Comparison of ENCODE assay signal across 8 mouse cellular contexts in the genomic region with DNA sequence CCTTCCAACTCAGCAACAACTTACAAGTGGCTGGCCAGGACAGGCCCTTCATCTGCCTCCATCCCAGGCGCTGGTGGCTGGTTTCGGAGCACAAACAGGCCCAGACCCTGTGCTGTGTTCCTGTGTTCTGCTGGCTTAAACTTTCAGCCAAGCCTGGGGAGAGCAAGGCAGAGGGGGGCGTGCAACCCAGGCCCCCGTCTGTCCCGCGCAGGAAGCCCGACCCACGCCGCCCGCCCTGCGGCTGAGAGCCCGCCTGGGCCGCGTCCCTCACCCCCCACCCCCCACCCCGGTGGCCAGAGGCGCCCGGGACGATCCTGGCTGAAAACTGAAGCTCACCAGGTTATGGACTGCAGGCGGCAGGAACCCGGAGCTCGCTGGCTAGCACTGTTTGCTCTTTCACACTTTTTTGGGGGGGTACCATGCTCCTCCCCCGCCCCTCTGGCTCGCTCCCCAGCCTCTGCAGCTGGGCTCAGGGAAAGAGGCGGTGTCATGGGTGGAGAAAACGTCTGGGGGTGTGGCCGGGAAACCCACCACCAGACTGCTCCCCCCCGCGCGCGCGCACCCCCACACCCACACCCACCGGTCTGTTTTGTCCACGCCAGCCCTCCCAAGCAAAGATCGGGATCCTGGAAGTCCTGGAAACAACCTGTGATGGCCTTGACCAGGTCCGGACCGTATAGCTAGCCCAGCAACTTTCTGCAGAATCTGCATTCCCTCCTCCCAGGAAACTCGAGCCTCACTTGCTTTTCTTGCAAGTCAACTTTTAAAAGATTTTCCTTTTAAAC. TPM values are rescaled to one million over a fixed set of nuclear protein-coding genes. Genes with fewer than 3 reads are reported as not detected.
A peak's percentile ranks its signal among the peaks of the same experiment; 100 is the strongest.
DNase-seq lines count a peak whose midpoint lies in the region; ATAC-seq lines count a peak whose summit lies in the region.

A gene (minus strand): TSS at position 739 of the 785 bp plus-strand sequence.

- no peaks in the 10 kb centered on the region for H3K9me3 ChIP-seq in erythroblast, embryonic 14.5 days (ENCODE audit: control insufficient read depth, low read length)
- peaks cover 5% of the 10 kb centered on the region; the same call in 1 of the 2 replicates for H3K9me3 ChIP-seq in hindbrain, embryonic 10.5 days
- H3K9me3 ChIP-seq in liver, embryonic 11.5 days (ENCODE audit: control insufficient read depth, low read length): peaks cover 3% of the 10 kb centered on the region; the same call in 1 of the 2 replicates

- no peak for ATAC-seq in erythroblast, adult 5-6 weeks (replicated peaks; ENCODE audit: low FRiP score, poor library complexity, severe bottlenecking)
- peak; percentile 86 for ATAC-seq in liver, embryonic 11.5 days (replicated peaks; ENCODE audit: low FRiP score)

- peak within 1 kb of the TSS; percentile 38 for H3K4me3 ChIP-seq in erythroblast, embryonic 14.5 days (replicated peaks)
- H3K4me3 ChIP-seq in hindbrain, embryonic 10.5 days: peak within 1 kb of the TSS; percentile 70
- peak within 1 kb of the TSS; percentile 56 for H3K4me3 ChIP-seq in liver, embryonic 11.5 days (ENCODE audit: low read depth, low read length)

- no peaks in the 10 kb centered on the region for H3K27me3 ChIP-seq in erythroblast, embryonic 14.5 days (ENCODE audit: control insufficient read depth)
- no peaks in the 10 kb centered on the region for H3K27me3 ChIP-seq in hindbrain, embryonic 10.5 days (ENCODE audit: insufficient read depth, poor library complexity, severe bottlenecking)
- H3K27me3 ChIP-seq in liver, embryonic 11.5 days (replicated peaks; ENCODE audit: control insufficient read depth, insufficient read depth, low read length): no peaks in the 10 kb centered on the region

- peak within 1 kb of the TSS; percentile 91 for H3K27ac ChIP-seq in hindbrain, embryonic 10.5 days
- H3K27ac ChIP-seq in liver, embryonic 11.5 days (ENCODE audit: low read depth, low read length): no peak within 1 kb of the TSS; the same call in 1 of the 2 replicates

- peak within 1 kb of the TSS; percentile 60 for H3K9ac ChIP-seq in liver, embryonic 11.5 days (ENCODE audit: low read depth, low read length)

- WGBS in hindbrain, embryonic 10.5 days: under 1% methylated on average over 37 of the region's 37 CpGs
- WGBS in liver, embryonic 11.5 days: 2% methylated on average over 30 of the region's 37 CpGs

- H3K4me1 ChIP-seq in erythroblast, embryonic 14.5 days (ENCODE audit: control insufficient read depth): no peaks in the 10 kb centered on the region
- H3K4me1 ChIP-seq in hindbrain, embryonic 10.5 days (replicated peaks): no peaks in the 10 kb centered on the region
- H3K4me1 ChIP-seq in liver, embryonic 11.5 days (replicated peaks; ENCODE audit: control insufficient read depth, insufficient read depth, low read length): no peaks in the 10 kb centered on the region

- DNase-seq in adrenal gland, postnatal 36 days: peak; percentile 68 to 71
- DNase-seq in forelimb bud, embryonic 11.5 days (ENCODE audit: low read depth, low spot score): peak; percentile 65
- peak; percentile 70 for DNase-seq in hindbrain, embryonic 10.5 days (ENCODE audit: low spot score)
- peak; percentile 61 for DNase-seq in liver, embryonic 11.5 days (ENCODE audit: low spot score)
- DNase-seq in neural tube, embryonic 10.5 days (ENCODE audit: extremely low spot score, low spot score): peak; percentile 69
- peak; percentile 7 to 30 for DNase-seq in urinary bladder, postnatal 36 days (ENCODE audit: low spot score in 2 of 2)

- no peaks in the 10 kb centered on the region for H3K36me3 ChIP-seq in erythroblast, embryonic 14.5 days (ENCODE audit: control insufficient read depth)
- peaks cover 8% of the 10 kb centered on the region; the same call in 1 of the 2 replicates for H3K36me3 ChIP-seq in hindbrain, embryonic 10.5 days
- no peaks in the 10 kb centered on the region for H3K36me3 ChIP-seq in liver, embryonic 11.5 days (ENCODE audit: control insufficient read depth, insufficient read depth, low read length)

- H3K4me2 ChIP-seq in liver, embryonic 11.5 days: peak within 1 kb of the TSS; percentile 73

RNA-seq across cellular contexts. Expression of the gene that starts here (rescaled TPM):
- not detected in 2 replicates for polyA plus RNA-seq in erythroblast, embryonic 14.5 days (2012)
- total RNA-seq in erythroblast, adult 5-6 weeks (2015; ENCODE audit: low replicate concordance): not detected in 2 replicates
- total RNA-seq in erythroblast, adult 5-6 weeks (2017; ENCODE audit: low replicate concordance): not detected in 2 replicates
- total RNA-seq in adrenal gland, postnatal 36 days (2021): 1 to 10 TPM in 1 of 2 experiments, under 1 TPM in 1; 0.50 to 6.1 TPM
- 7.1 and 9.1 TPM in 2 replicates for polyA plus RNA-seq in hindbrain, embryonic 10.5 days (2016; fragmentation: Nextera tagmentation; extraction: Ambion mirVana)
- 4.5 and 5.4 TPM in 2 replicates for polyA plus RNA-seq in liver, embryonic 11.5 days (2014; fragmentation: Nextera tagmentation; extraction: Ambion mirVana)

Comparison
In these comparisons a context has a peak if more than half of its experiments do, and no peak if none do; other contexts are left out.
1. DNase-seq: peak in every context shown above with its lines; median percentile 70 in hindbrain, embryonic 10.5 days; 70 in adrenal gland, postnatal 36 days; 69 in neural tube, embryonic 10.5 days; 65 in forelimb bud, embryonic 11.5 days; 61 in liver, embryonic 11.5 days; 18 in urinary bladder, postnatal 36 days.